Mouse (Mus musculus): ENCODE data around the gene 1700067K01Rik. TPM values are rescaled to one million over a fixed set of nuclear protein-coding genes. Genes with fewer than 3 reads are reported as not detected.
A peak's percentile ranks its signal among the peaks of the same experiment; 100 is the strongest.

Gene 1700067K01Rik
- polyA plus RNA-seq, 1 experiment, result 1.5 TPM

DNA sequence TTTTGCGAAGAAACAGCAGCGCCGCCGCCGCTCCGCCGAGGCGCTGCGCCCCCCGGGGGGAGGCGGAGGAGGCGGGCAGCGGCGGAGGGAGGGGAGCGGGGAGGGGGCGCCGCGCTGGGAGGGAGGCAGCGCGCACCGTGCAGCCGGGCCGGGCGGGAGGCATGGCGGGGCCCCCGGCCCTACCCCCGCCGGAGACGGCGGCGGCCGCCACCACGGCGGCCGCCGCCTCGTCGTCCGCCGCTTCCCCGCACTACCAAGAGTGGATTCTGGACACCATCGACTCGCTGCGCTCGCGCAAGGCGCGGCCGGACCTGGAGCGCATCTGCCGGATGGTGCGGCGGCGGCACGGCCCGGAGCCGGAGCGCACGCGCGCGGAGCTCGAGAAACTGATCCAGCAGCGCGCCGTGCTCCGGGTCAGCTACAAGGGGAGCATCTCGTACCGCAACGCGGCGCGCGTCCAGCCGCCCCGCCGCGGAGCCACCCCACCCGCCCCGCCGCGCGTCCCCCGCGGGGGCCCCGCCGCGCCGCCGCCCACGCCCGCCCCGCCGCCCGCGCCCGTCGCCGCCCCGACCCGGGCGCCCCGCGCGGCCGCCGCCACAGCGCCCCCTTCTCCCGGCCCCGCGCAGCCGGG is 3.7 kb upstream of the 1700067K01Rik start, which contains the start of gene Samd1:
Samd1 (plus strand) TSS at position 162 of the 631 bp plus-strand sequence.
- H3K9ac ChIP-seq (ENCODE audit: low read depth, poor library complexity, severe bottlenecking), result peak within 1 kb of the TSS; percentile 99
- H3K4me1 ChIP-seq (ENCODE audit: control insufficient read depth, insufficient read depth, low read length), result peaks cover 7% of the 10 kb centered on the region
- peak within 1 kb of the TSS; percentile 78 for H3K27ac ChIP-seq (ENCODE audit: insufficient read depth, low read length)
- no peaks in the 10 kb centered on the region for H3K9me3 ChIP-seq (replicated peaks; ENCODE audit: control insufficient read depth, insufficient read depth, low read length, poor library complexity, severe bottlenecking)
- no peaks in the 10 kb centered on the region for H3K27me3 ChIP-seq (ENCODE audit: control insufficient read depth, insufficient read depth, low read length, poor library complexity, severe bottlenecking)
- TF ChIP-seq EP300 (IDR thresholded peaks at IDR 0.05; ENCODE audit: insufficient read depth, low read depth, low read length) (no peak), CTCF (IDR thresholded peaks at IDR 0.05; ENCODE audit: low read depth, low read length) (no peak), POLR2A (IDR thresholded peaks at IDR 0.05; ENCODE audit: insufficient read depth, low read length) (no peak)
- H3K36me3 ChIP-seq (ENCODE audit: control insufficient read depth, insufficient read depth, low read length, poor library complexity, severe bottlenecking), result peaks cover 18% of the 10 kb centered on the region
- H3K4me3 ChIP-seq (ENCODE audit: low read depth, low read length), result peak within 1 kb of the TSS; percentile 90

DNA sequence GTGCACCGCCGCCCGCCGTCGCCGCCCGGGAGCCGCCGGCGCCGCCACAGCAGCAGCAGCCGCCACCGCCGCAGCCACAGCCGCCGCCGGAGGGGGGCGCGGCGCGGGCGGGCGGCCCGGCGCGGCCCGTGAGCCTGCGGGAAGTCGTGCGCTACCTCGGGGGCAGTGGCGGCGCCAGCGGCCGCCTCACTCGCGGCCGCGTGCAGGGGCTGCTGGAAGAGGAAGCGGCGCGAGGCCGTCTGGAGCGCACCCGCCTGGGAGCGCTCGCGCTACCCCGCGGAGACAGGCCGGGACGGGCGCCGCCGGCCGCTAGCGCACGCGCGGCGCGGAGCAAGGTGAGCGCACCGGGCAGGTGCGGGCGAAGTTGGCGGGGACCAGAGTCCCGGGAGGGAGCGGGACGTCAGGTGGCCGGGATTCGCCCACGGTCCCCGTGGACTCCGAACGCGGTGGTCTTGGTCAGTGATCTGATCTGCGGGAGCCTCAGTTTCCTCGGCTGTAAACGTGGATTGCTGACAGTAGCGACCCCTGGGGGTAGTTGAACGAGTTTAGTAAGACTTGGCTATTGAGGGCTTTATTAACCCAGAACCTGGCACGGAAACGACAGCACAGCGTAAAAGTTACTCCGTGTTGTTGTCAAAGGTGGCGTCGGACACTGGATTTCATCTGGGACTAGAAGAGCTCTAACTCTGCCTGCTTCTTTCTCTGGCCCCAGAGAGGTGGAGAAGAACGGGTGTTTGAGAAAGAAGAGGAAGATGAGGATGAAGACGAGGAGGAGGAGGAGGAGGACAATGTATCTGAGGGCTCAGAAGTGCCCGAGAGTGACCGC is 2.9 kb upstream of the 1700067K01Rik start:
- Histone ChIP-seq H3K4me3 (ENCODE audit: low read depth, low read length) (peak overlapping the region; percentile 70), H3K9ac (ENCODE audit: low read depth, poor library complexity, severe bottlenecking) (peak overlapping the region; percentile 99), H3K27me3 (ENCODE audit: control insufficient read depth, insufficient read depth, low read length, poor library complexity, severe bottlenecking) (no peaks in the 10 kb centered on the region), H3K36me3 (ENCODE audit: control insufficient read depth, insufficient read depth, low read length, poor library complexity, severe bottlenecking) (peaks cover 18% of the 10 kb centered on the region), H3K4me1 (ENCODE audit: control insufficient read depth, insufficient read depth, low read length) (peaks cover 7% of the 10 kb centered on the region), H3K27ac (ENCODE audit: insufficient read depth, low read length) (peak overlapping the region; percentile 34), H3K9me3 (replicated peaks; ENCODE audit: control insufficient read depth, insufficient read depth, low read length, poor library complexity, severe bottlenecking) (no peaks in the 10 kb centered on the region)
- peak; percentile 34 for TF ChIP-seq CTCF (IDR thresholded peaks at IDR 0.05; ENCODE audit: low read depth, low read length)
- no peak for TF ChIP-seq POLR2A (IDR thresholded peaks at IDR 0.05; ENCODE audit: insufficient read depth, low read length)

DNA sequence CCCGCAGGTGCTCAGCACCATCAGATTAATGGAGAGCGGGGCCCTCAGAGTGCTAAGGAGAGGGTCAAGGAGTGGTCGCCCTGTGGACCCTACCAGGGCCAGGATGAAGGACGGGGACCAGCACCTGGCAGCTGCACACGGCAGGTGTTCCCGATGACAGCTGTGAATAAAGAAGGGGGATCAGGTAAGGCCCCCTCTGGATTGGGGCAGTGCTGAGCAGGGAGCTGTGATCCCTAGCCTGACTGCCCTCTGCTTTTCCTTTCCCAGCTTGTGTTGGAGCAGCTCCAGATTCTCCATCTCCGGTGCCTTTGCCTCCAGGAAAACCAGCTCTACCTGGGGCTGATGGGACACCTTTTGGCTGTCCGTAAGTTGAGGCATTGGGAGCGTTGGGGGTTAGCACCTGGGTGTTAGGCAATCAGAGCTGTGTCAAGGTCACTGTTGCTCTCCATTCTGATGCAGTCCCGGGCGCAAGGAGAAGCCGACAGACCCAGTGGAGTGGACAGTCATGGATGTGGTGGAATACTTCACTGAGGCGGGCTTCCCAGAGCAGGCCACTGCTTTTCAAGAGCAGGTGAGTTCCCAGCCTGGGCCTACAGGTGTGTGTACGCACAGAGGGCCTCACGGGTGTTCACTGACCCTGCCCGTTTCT is 2.1 kb upstream of the 1700067K01Rik start:
- no peak for TF ChIP-seq POLR2A (IDR thresholded peaks at IDR 0.05; ENCODE audit: insufficient read depth, low read length)
- TF ChIP-seq EP300 (IDR thresholded peaks at IDR 0.05; ENCODE audit: insufficient read depth, low read depth, low read length), result no peak
- Histone ChIP-seq H3K36me3 (ENCODE audit: control insufficient read depth, insufficient read depth, low read length, poor library complexity, severe bottlenecking) (peaks cover 18% of the 10 kb centered on the region), H3K9ac (ENCODE audit: low read depth, poor library complexity, severe bottlenecking) (peak overlapping the region; percentile 99), H3K4me1 (ENCODE audit: control insufficient read depth, insufficient read depth, low read length) (peaks cover 7% of the 10 kb centered on the region), H3K9me3 (replicated peaks; ENCODE audit: control insufficient read depth, insufficient read depth, low read length, poor library complexity, severe bottlenecking) (no peaks in the 10 kb centered on the region), H3K27ac (ENCODE audit: insufficient read depth, low read length) (no peak overlapping the region), H3K4me3 (ENCODE audit: low read depth, low read length) (peak overlapping the region; percentile 70), H3K27me3 (ENCODE audit: control insufficient read depth, insufficient read depth, low read length, poor library complexity, severe bottlenecking) (no peaks in the 10 kb centered on the region)

DNA sequence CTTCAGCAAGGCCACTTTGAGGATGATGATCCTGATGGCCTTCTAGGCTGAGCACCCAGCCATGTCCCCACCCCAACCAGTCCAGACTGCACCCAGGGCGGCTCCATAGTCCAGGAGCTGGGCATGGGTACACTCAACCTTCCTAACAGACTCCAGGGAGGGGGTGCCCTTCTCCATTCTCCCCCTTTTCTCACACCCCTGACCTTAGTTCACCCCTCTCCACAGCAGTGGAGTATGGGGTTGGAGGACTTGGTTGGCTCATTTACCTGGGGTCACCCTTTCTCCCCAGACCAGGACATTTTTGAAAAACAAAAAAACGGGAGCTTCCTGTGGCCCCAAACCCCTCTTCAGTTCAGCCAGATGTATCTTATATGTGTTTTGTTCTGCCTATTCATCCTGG is 1.5 kb upstream of the 1700067K01Rik start:
- no peak for TF ChIP-seq CTCF (IDR thresholded peaks at IDR 0.05; ENCODE audit: low read depth, low read length)
- no peak for TF ChIP-seq EP300 (IDR thresholded peaks at IDR 0.05; ENCODE audit: insufficient read depth, low read depth, low read length)
- no peak for TF ChIP-seq POLR2A (IDR thresholded peaks at IDR 0.05; ENCODE audit: insufficient read depth, low read length)
- Histone ChIP-seq H3K4me3 (ENCODE audit: low read depth, low read length) (no peak overlapping the region), H3K9me3 (replicated peaks; ENCODE audit: control insufficient read depth, insufficient read depth, low read length, poor library complexity, severe bottlenecking) (no peaks in the 10 kb centered on the region), H3K36me3 (ENCODE audit: control insufficient read depth, insufficient read depth, low read length, poor library complexity, severe bottlenecking) (peaks cover 18% of the 10 kb centered on the region), H3K27me3 (ENCODE audit: control insufficient read depth, insufficient read depth, low read length, poor library complexity, severe bottlenecking) (no peaks in the 10 kb centered on the region), H3K9ac (ENCODE audit: low read depth, poor library complexity, severe bottlenecking) (no peak overlapping the region), H3K27ac (ENCODE audit: insufficient read depth, low read length) (no peak overlapping the region), H3K4me1 (ENCODE audit: control insufficient read depth, insufficient read depth, low read length) (peaks cover 7% of the 10 kb centered on the region)

DNA sequence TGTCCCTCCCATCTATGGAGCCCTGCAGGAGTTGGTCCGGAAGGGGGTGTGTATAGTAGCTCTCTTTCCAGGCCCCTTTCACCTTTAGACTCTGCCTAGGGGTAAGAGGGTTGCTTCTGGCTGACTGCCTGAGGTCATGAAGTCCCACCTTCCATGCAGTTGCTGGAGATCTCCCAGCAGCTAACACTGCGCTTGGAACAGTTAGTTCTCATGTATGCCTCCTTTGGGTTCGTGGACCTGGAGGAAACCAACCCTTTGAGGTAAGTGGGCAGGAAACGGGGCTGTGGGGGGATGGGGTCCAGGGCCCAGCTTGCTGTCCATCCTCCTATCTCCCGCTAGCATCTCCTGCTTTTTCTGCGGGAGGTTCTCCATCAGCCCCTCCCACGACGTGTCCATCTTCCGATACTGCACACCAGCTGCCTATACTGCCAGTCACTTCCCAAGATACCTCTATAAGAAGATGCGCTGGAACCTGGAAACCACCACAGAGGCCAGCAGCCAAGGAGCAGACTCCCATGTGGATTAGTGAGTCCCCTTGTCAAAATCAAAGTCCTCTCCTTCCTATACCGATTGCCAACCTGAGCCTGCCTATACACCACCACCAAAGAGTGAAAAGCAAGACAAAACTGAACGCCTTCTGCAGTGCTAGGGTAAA is 1.8 kb downstream of the 1700067K01Rik start:
- no peak overlapping the region for H3K9ac ChIP-seq (ENCODE audit: low read depth, poor library complexity, severe bottlenecking)
- TF ChIP-seq POLR2A (IDR thresholded peaks at IDR 0.05; ENCODE audit: insufficient read depth, low read length) (no peak), CTCF (IDR thresholded peaks at IDR 0.05; ENCODE audit: low read depth, low read length) (no peak), EP300 (IDR thresholded peaks at IDR 0.05; ENCODE audit: insufficient read depth, low read depth, low read length) (no peak)
- H3K27me3 ChIP-seq (ENCODE audit: control insufficient read depth, insufficient read depth, low read length, poor library complexity, severe bottlenecking), result no peaks in the 10 kb centered on the region
- H3K4me3 ChIP-seq (ENCODE audit: low read depth, low read length), result peak overlapping the region; percentile 15; the same call in 1 of the 2 replicates
- H3K9me3 ChIP-seq (replicated peaks; ENCODE audit: control insufficient read depth, insufficient read depth, low read length, poor library complexity, severe bottlenecking), result no peaks in the 10 kb centered on the region
- H3K36me3 ChIP-seq (ENCODE audit: control insufficient read depth, insufficient read depth, low read length, poor library complexity, severe bottlenecking), result peaks cover 18% of the 10 kb centered on the region
- H3K4me1 ChIP-seq (ENCODE audit: control insufficient read depth, insufficient read depth, low read length), result peaks cover 7% of the 10 kb centered on the region
- no peak overlapping the region for H3K27ac ChIP-seq (ENCODE audit: insufficient read depth, low read length)
